8 mouse cellular contexts compared by ENCODE assay signal in genomic region chr8:128523825-128524224, GRCm38 (mm10).
DNase-seq lines count a peak whose midpoint lies in the region; ATAC-seq and TF ChIP-seq lines count a peak whose summit lies in the region.
"Had no signal": no experiment of that assay in that cellular context is flagged by ENCODE, and none has a peak within 500 bp of the region (broad histone marks: within the 10 kb centered on the region; RNA-seq: fewer than 3 reads in every experiment).

No protein-coding gene starts in this region.

- dilution Hi-C loops in CH12.LX (cut with MboI; ENCODE audit: extremely low pct_ligation_motif_present, extremely low pct_unique_long_range_greater_than_20kb, low sequenced_read_pairs): no loop called here

- TF ChIP-seq EP300 in CH12.LX (IDR thresholded peaks at IDR 0.05; ENCODE audit: low read length): no peak

- in situ Hi-C loops in CH12.LX (cut with MboI; ENCODE audit: low pct_ligation_motif_present, low pct_unique_long_range_greater_than_20kb, low sequenced_read_pairs): loop anchor here (25.0 kb wide), 1 partner anchor 1337 kb away; no protein-coding TSS in a partner anchor

- no peaks in the 10 kb centered on the region for H3K9me3 ChIP-seq in CH12.LX (replicated peaks; ENCODE audit: low read length)

- TF ChIP-seq POLR2A in kidney, adult 2 months (IDR thresholded peaks at IDR 0.05; ENCODE audit: low read depth, low read length): no peak
- no peak for TF ChIP-seq POLR2A in CH12.LX (IDR thresholded peaks at IDR 0.05; ENCODE audit: low read depth, low read length)

- no peak overlapping the region for H3K4me2 ChIP-seq in CH12.LX (ENCODE audit: insufficient read depth, low read depth, poor library complexity, severe bottlenecking)
- H3K4me2 ChIP-seq: midbrain, embryonic 11.5 days had no signal

- no peak overlapping the region for H3K4me3 ChIP-seq in kidney, adult 2 months (ENCODE audit: insufficient read depth, low read depth, low read length)
- no peak overlapping the region for H3K4me3 ChIP-seq in CH12.LX (replicated peaks in 1 of 3; ENCODE audit: low read depth in 2 of 3, low read length in 2 of 3, poor library complexity in 1 of 3)

- WGBS in kidney, adult 2 months: 83% methylated on average over 7 of the region's 7 CpGs

- H3K27ac ChIP-seq in kidney, adult 2 months (ENCODE audit: insufficient read depth, low read depth, low read length): no peak overlapping the region
- H3K27ac ChIP-seq in CH12.LX (ENCODE audit: insufficient read depth, low read depth): no peak overlapping the region

- H3K36me3 ChIP-seq in kidney, adult 2 months (ENCODE audit: control insufficient read depth, insufficient read depth, low read length): no peaks in the 10 kb centered on the region
- H3K36me3 ChIP-seq in CH12.LX (replicated peaks in 1 of 2; ENCODE audit: control insufficient read depth in 1 of 2, insufficient read depth in 1 of 2, low read length in 1 of 2): no peaks in the 10 kb centered on the region

- peak; percentile 76 for ATAC-seq in megakaryocyte progenitor cell, adult 5-6 weeks (replicated peaks; ENCODE audit: poor library complexity)

- no peak overlapping the region for H3K9ac ChIP-seq in CH12.LX (ENCODE audit: insufficient read depth, low read depth)

- no peaks in the 10 kb centered on the region for H3K4me1 ChIP-seq in kidney, adult 2 months (ENCODE audit: control insufficient read depth, insufficient read depth, low read length)
- H3K4me1 ChIP-seq in CH12.LX (ENCODE audit: control insufficient read depth in 1 of 2, insufficient read depth in 2 of 2): peaks cover 0 to 19% of the 10 kb centered on the region in 2 experiments; a peak in 2 of 4 replicates

- no peaks in the 10 kb centered on the region for H3K79me2 ChIP-seq in CH12.LX (replicated peaks; ENCODE audit: control insufficient read depth, extremely low read depth, insufficient read depth, poor library complexity, severe bottlenecking)

- no peaks in the 10 kb centered on the region for H3K27me3 ChIP-seq in kidney, adult 2 months (replicated peaks; ENCODE audit: control insufficient read depth, insufficient read depth, low read length)
- H3K27me3 ChIP-seq in CH12.LX (replicated peaks): no peaks in the 10 kb centered on the region

- peak; percentile 62 for TF ChIP-seq RAD21 in CH12.LX (IDR thresholded peaks at IDR 0.05; ENCODE audit: low read depth, low read length)

- TF ChIP-seq CTCF in kidney, adult 2 months (conservative IDR thresholded peaks at IDR 0.05; ENCODE audit: insufficient read depth, insufficient read length, low read depth, low read length): peak; percentile 50
- TF ChIP-seq CTCF in CH12.LX (conservative IDR thresholded peaks at IDR 0.05 in 1 of 2, IDR thresholded peaks at IDR 0.05 in 1 of 2; ENCODE audit: low read depth in 2 of 2, low read length in 2 of 2): peak; percentile 24 to 64; a peak in 3 of 4 replicates

- DNase-seq in kidney, adult 2 months: peak; percentile 16
- DNase-seq in kidney, adult 11 months: no peak
- no peak for DNase-seq in CH12.LX (ENCODE audit: extremely low read depth)
- peak; percentile 2 for DNase-seq in c-Kit-positive CD71-positive TER-119-negative erythroid progenitor cells, embryonic 14.5 days (ENCODE audit: low read depth)
- DNase-seq in frontal cortex, postnatal 25 days (ENCODE audit: low spot score in 2 of 2): no peak
- no peak for DNase-seq in heart, adult 9 months (ENCODE audit: low spot score in 2 of 2)

TF ChIP-seq in CH12.LX, 34 proteins besides CTCF, POLR2A, EP300 and RAD21:
- peak; percentile 46 for TF ChIP-seq SMC3 (IDR thresholded peaks at IDR 0.05; ENCODE audit: low read depth, low read length)
- TF ChIP-seq ETS1 (conservative IDR thresholded peaks at IDR 0.05; ENCODE audit: low read depth, low read length): no peak
TF ChIP-seq in CH12.LX: peak in this region for 1.

Comparison
In these comparisons a context has a peak if more than half of its experiments do, and no peak if none do; other contexts are left out.
1. DNase-seq: peak in kidney, adult 2 months (single experiment) and c-Kit-positive CD71-positive TER-119-negative erythroid progenitor cells, embryonic 14.5 days (single experiment); none in kidney, adult 11 months (single experiment), CH12.LX (single experiment), frontal cortex, postnatal 25 days (0 of 2) and heart, adult 9 months (0 of 2).